ENCODE assay signal across 25 mouse cellular contexts in genomic region chr1:55571399-55571798, GRCm38 (mm10).
DNase-seq lines count a peak whose midpoint lies in the region; ATAC-seq and TF ChIP-seq lines count a peak whose summit lies in the region.
"Had no signal": no experiment of that assay in that cellular context is flagged by ENCODE, and none has a peak within 500 bp of the region (broad histone marks: within the 10 kb centered on the region; RNA-seq: fewer than 3 reads in every experiment).

No protein-coding gene starts in this region.

- no peak overlapping the region for H3K4me3 ChIP-seq in gastrocnemius, adult 2 months
- H3K4me3 ChIP-seq in heart, embryonic 11.5 days (ENCODE audit: low read depth, low read length), result no peak overlapping the region
- no peak overlapping the region for H3K4me3 ChIP-seq in brown adipose tissue, adult 24 weeks (ENCODE audit: insufficient read depth, low read depth, low read length)
- H3K4me3 ChIP-seq: forebrain, embryonic 10.5 days; forebrain, embryonic 13.5 days; heart, adult 2 months; heart, embryonic 13.5 days; hindbrain, embryonic 12.5 days; hindbrain, embryonic 15.5 days had no signal

- ATAC-seq in heart, embryonic 11.5 days (replicated peaks; ENCODE audit: insufficient number of reproducible peaks, low FRiP score, low TSS enrichment), result no peak
- ATAC-seq: forebrain, embryonic 13.5 days; forebrain, embryonic 16.5 days; intestine, postnatal 0 days had no signal

- H3K36me3 ChIP-seq in heart, embryonic 11.5 days (ENCODE audit: control insufficient read depth, insufficient read depth, low read length), result no peaks in the 10 kb centered on the region
- H3K36me3 ChIP-seq: forebrain, embryonic 10.5 days; G1E; heart, embryonic 13.5 days; hindbrain, embryonic 12.5 days; hindbrain, embryonic 15.5 days had no signal

- H3K27ac ChIP-seq in gastrocnemius, adult 2 months, result peak overlapping the region; percentile 25; the same call in 1 of the 2 replicates
- no peak overlapping the region for H3K27ac ChIP-seq in heart, embryonic 11.5 days (ENCODE audit: low read depth, low read length)
- peak overlapping the region; percentile 31; the same call in 1 of the 2 replicates for H3K27ac ChIP-seq in brown adipose tissue, adult 24 weeks (replicated peaks; ENCODE audit: low read depth, low read length)
- H3K27ac ChIP-seq: forebrain, embryonic 10.5 days; forebrain, embryonic 13.5 days; heart, embryonic 13.5 days; hindbrain, embryonic 12.5 days; hindbrain, embryonic 15.5 days had no signal

- no peak for DNase-seq in gastrocnemius, adult 2 months
- no peak for DNase-seq in gastrocnemius, postnatal 36 days
- DNase-seq in heart, adult 8-10 months (ENCODE audit: low spot score), result peak; percentile 22
- no peak for DNase-seq in embryo, embryonic 9.5 days (ENCODE audit: extremely low spot score)
- DNase-seq: adrenal gland, adult 2 months; adrenal gland, postnatal 14 days; B cell, adult 2 months; cerebellum, adult 11-12 months; cerebellum, adult 8-10 months; cerebellum, postnatal 10 days; cerebellum, postnatal 36 days; embryo, embryonic 11 days; gastrocnemius, postnatal 10 days had no signal

- H3K27me3 ChIP-seq in heart, embryonic 11.5 days (ENCODE audit: control insufficient read depth, insufficient read depth, low read length), result no peaks in the 10 kb centered on the region
- H3K27me3 ChIP-seq: CH12.LX; forebrain, embryonic 13.5 days; heart, embryonic 13.5 days; hindbrain, embryonic 12.5 days; hindbrain, embryonic 15.5 days had no signal

- 75% methylated on average over 4 of the region's 4 CpGs for WGBS in heart, embryonic 11.5 days (ENCODE audit: insufficient replicate concordance)

- peaks cover 7% of the 10 kb centered on the region; the same call in 1 of the 2 replicates for H3K4me1 ChIP-seq in heart, embryonic 11.5 days (ENCODE audit: control insufficient read depth, insufficient read depth, low read length)
- no peaks in the 10 kb centered on the region for H3K4me1 ChIP-seq in brown adipose tissue, adult 24 weeks (ENCODE audit: control insufficient read depth, insufficient read depth, insufficient read length, low read length)
- H3K4me1 ChIP-seq: forebrain, embryonic 10.5 days had no signal

- intact Hi-C loops in gastrocnemius, adult 2 months (cut with DNase I), result loop anchor here (10.0 kb wide), 1 partner anchor 163 kb away; no protein-coding TSS in a partner anchor
- intact Hi-C loops in gastrocnemius, postnatal 36 days (cut with DNase I), result no loop called here

- H3K4me2 ChIP-seq in heart, embryonic 11.5 days, result no peak overlapping the region
- H3K4me2 ChIP-seq: forebrain, embryonic 13.5 days; heart, embryonic 13.5 days; hindbrain, embryonic 12.5 days; hindbrain, embryonic 15.5 days had no signal

- no peak for TF ChIP-seq CTCF in gastrocnemius, adult 2 months (IDR thresholded peaks at IDR 0.05)

- H3K9ac ChIP-seq in heart, embryonic 11.5 days (ENCODE audit: low read depth, low read length), result no peak overlapping the region
- H3K9ac ChIP-seq: forebrain, embryonic 13.5 days; heart, embryonic 13.5 days; hindbrain, embryonic 12.5 days; hindbrain, embryonic 15.5 days had no signal

- no peaks in the 10 kb centered on the region for H3K9me3 ChIP-seq in heart, embryonic 11.5 days (replicated peaks; ENCODE audit: control insufficient read depth, low read length)
- H3K9me3 ChIP-seq: forebrain, embryonic 10.5 days; forebrain, embryonic 13.5 days; G1E; heart, embryonic 13.5 days; hindbrain, embryonic 12.5 days; hindbrain, embryonic 15.5 days had no signal
